Mouse (Mus musculus): ENCODE data around the gene Mdh1. TPM values are rescaled to one million over a fixed set of nuclear protein-coding genes. Genes with fewer than 3 reads are reported as not detected.
"Not testable (repeated sequence)": the region's sequence is repeated elsewhere in the genome, so short reads cannot be mapped to it uniquely, and the experiment has no call there.

Gene Mdh1
- total RNA-seq, 2 experiments from 2014 or later = 515 to 607 TPM

GRCm38 (mm10) chr11:21545951-21546350 is 26.2 kb downstream of the Mdh1 start:
- no peak for DNase-seq

- DNase-seq = no peak
Measured at GRCm38 (mm10) chr11:21545021-21545420, 27.1 kb downstream of the Mdh1 start.

GRCm38 (mm10) chr11:21542731-21543130 is 29.4 kb downstream of the Mdh1 start:
- DNase-seq = peak in 1 of 2 experiments; percentile 29

- no peak for DNase-seq
Measured at GRCm38 (mm10) chr11:21540622-21541021, 31.5 kb downstream of the Mdh1 start.

GRCm38 (mm10) chr11:21540072-21540471 is 32.1 kb downstream of the Mdh1 start:
- DNase-seq = no peak

GRCm38 (mm10) chr11:21530856-21531255 is 41.3 kb downstream of the Mdh1 start:
- DNase-seq = not testable (repeated sequence)

- no peak for DNase-seq
Measured at GRCm38 (mm10) chr11:21528676-21529394, 43.3 kb downstream of the Mdh1 start.

GRCm38 (mm10) chr11:21517726-21518125 is 54.4 kb downstream of the Mdh1 start:
- no peak for DNase-seq

GRCm38 (mm10) chr11:21516396-21516795 is 55.8 kb downstream of the Mdh1 start:
- DNase-seq = not testable (repeated sequence)

GRCm38 (mm10) chr11:21510577-21510976 is 61.6 kb downstream of the Mdh1 start:
- DNase-seq = not testable (repeated sequence)

- DNase-seq = not testable (repeated sequence)
Measured at GRCm38 (mm10) chr11:21508713-21509112, 63.5 kb downstream of the Mdh1 start.

- DNase-seq = not testable (repeated sequence)
Measured at GRCm38 (mm10) chr11:21507073-21507472, 65.1 kb downstream of the Mdh1 start.

Small RNA genes lying within 50 kb of the gene (microRNA-seq; reads per million reads assigned to microRNA genes)
- not detected for gene Gm22990

Other genes with a start within 250 kb of the Mdh1 start
- gene Ugp2, start 201.2 kb downstream of the Mdh1 start, total RNA-seq (2021) = 10 to 100 TPM; 79.9 to 97.4 TPM
- 10 to 100 TPM; 15.6 to 18.6 TPM for gene Wdpcp, start 132 bp downstream of the Mdh1 start, total RNA-seq (2021)

Data from adrenal gland, postnatal 36 days (tissue).